Mouse (Mus musculus): ENCODE results near the gene Elf5.
A peak's percentile ranks its signal among the peaks of the same experiment; 100 is the strongest.

Gene Elf5

GRCm38 (mm10) chr2:103432695-103433275 lies 21.3 kb downstream of the Elf5 start:
- DNase-seq (ENCODE audit: low read depth in 1 of 2, low spot score in 2 of 2), result no peak

DNA sequence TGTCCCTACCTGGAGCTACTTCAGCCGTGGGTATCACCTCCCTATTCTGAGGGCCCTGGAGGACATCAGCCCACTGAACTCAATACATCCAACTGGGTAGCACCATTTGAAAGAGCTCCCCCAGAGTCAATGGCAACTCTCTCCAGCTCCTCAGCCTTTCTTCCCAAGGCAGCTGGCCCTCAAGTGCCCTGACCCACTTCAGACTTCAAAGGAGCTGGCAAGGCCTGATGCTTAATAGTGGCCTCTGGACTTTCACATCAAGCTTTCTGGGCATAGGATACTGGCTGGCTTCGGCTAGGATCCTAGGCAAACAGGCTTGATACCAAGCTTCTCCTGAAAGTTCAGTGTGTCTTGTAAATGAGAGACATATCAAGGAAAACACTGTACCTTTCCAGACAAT lies 23.6 kb downstream of the Elf5 start:
- no peak for DNase-seq (ENCODE audit: low read depth in 1 of 2, low spot score in 2 of 2)

DNA sequence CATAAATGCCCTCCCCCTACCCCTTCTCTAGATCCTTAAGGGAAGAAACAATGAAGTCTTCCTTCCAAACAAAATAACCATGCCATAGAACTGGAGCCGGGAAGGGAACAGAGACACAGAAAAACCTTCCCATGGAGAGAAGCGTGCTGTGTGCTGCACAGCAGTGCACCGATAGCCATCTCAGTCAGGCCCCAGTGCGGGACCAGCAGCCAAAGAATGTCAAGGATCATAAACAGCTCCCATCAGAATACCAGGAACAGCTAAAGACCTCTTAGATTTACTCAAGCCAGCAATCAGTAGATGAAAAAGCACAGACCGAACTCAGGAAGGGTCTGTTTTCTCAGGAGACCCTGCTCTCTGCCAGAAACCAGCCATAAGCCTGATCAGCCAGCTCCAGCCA lies 25.0 kb downstream of the Elf5 start:
- no peak for DNase-seq (ENCODE audit: low read depth in 1 of 2, low spot score in 2 of 2)

GRCm38 (mm10) chr2:103439071-103439622 lies 27.7 kb downstream of the Elf5 start:
- no peak for DNase-seq (ENCODE audit: low read depth in 1 of 2, low spot score in 2 of 2)

DNA sequence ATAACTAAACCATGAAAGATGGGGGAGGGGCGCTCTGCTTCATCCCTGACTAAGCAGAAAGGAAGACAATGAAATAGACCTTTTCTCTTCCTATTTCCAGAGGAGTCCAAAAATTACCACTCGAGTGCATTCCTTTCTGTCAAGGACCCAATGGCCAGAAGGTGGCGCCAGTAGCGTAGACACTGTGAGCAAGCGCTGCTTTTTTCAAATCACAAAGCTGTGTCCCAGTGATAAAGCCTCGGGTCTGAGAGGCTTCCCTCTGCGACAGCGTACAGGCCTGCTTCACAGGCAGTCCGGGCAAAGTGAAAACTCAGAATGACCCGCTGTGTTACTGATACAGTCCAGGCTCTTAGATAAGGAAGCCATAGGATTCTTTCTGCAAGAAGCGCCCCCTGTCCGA lies 28.2 kb downstream of the Elf5 start:
- DNase-seq (ENCODE audit: low read depth in 1 of 2, low spot score in 2 of 2), result peak; percentile 20 to 29

- no peak for DNase-seq (ENCODE audit: low read depth in 1 of 2, low spot score in 2 of 2)
Observed at GRCm38 (mm10) chr2:103445776-103446175, 34.3 kb downstream of the Elf5 start.

DNA sequence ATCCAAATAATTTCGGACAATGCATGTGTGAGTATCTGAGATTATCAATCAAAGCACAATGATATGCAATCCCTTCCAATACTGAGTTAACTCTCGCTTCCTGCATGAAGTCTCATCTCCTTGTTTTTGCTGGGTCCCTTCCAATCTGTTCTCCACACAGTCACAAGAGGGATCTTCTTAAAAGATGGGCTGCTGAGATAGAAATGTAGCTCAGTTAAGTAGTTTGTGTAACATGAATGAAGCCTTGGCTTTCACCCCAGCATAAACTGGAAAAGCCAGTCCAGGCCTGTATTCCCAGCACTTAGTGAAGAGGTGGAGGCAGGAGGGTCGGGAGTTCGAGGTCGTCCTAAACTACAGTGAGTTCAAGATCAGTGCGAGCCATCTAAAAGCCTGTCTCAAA lies 34.8 kb downstream of the Elf5 start:
- DNase-seq (ENCODE audit: low read depth in 1 of 2, low spot score in 2 of 2), result no peak

GRCm38 (mm10) chr2:103448947-103449560 lies 37.6 kb downstream of the Elf5 start:
- no peak for DNase-seq (ENCODE audit: low read depth in 1 of 2, low spot score in 2 of 2)

- DNase-seq (ENCODE audit: low read depth in 1 of 2, low spot score in 2 of 2), result no peak
Observed at GRCm38 (mm10) chr2:103449813-103450212, 38.3 kb downstream of the Elf5 start.

DNA sequence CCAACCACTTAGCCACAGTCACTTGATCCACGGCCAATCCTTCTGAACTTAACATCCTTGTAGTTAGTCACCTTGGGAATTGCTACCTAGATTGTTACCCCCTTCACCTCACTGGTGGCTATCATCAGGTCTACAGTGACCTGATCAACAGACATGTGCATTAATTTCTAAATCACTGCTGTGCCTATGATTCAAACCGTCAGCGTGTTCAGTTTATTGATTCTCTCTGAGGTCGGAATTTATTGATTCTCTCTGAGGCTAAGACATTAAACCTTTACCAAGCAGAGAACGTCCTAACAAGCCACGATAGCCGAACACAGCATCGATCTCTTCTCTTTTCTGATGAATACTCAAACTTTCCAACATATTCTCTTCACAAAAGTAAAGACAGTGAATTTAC lies 38.8 kb downstream of the Elf5 start:
- no peak for DNase-seq (ENCODE audit: low read depth in 1 of 2, low spot score in 2 of 2)

DNA sequence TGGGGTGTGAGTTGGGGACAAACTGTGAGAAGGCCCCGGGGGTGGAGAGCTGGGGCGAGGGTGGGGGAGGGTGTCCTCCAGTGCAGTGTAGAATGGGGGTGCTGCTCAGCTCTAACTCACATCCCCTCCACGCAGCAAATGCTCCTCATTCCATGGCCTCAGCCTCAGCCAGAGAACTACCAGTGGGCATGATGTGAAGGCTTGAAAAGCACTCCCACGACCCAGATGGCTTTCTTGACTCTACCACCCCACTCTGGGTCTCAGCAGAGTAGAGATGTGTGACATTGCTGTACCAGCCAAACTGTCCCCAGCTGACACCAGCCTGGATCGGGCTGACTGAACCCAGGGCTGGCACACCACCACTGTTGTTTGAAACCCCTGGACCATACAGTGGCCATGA lies 41.1 kb downstream of the Elf5 start:
- DNase-seq (ENCODE audit: low read depth in 1 of 2, low spot score in 2 of 2), result no peak

GRCm38 (mm10) chr2:103455748-103456147 lies 44.3 kb downstream of the Elf5 start:
- DNase-seq (ENCODE audit: low read depth in 1 of 2, low spot score in 2 of 2), result no peak

- peak; percentile 33 to 63 for DNase-seq (ENCODE audit: low read depth in 1 of 2, low spot score in 2 of 2)
Observed at GRCm38 (mm10) chr2:103456646-103457045, 45.2 kb downstream of the Elf5 start.

DNA sequence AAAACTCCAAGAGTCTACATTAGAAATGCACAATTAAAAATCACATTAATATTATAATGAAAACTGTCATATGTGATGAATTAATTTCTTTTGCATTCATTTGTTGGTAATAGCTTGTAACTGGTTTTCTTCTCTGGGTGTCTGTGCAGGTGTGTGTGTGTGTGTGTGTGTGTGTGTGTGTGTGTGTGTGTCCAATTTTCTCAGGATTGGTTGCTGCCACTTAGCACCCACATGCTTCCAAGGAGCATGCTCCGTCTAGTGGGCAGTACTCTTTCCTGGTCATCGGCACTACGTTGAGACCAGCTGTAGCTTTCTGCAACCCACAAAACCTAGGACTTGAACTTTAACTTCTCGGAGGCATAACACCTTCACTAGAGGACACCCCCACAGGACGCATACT lies 45.6 kb downstream of the Elf5 start:
- no peak for DNase-seq (ENCODE audit: low read depth in 1 of 2, low spot score in 2 of 2)

DNA sequence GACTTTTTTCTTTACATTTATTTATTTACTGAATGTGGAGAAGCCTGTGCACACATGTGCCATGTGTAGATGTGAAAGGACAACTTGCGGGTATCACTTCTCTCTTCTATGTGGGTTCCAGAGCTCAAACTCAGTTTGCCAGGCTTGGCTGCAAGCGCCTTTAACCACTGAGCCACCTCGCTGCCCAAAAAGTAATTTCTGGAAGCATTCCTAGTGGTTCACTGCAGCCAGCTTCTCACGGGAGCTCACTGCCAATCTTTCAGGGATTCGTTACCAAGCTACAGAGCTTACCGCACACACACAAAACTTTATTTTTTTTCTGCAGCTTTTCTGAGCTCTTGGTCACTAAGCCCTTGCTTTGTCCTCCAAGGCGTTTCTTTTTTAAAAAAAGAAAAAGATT lies 46.1 kb downstream of the Elf5 start:
- DNase-seq (ENCODE audit: low read depth in 1 of 2, low spot score in 2 of 2), result no peak

GRCm38 (mm10) chr2:103459069-103459468 lies 47.6 kb downstream of the Elf5 start:
- no peak for DNase-seq (ENCODE audit: low read depth in 1 of 2, low spot score in 2 of 2)

- DNase-seq (ENCODE audit: low read depth in 1 of 2, low spot score in 2 of 2), result no peak
Observed at GRCm38 (mm10) chr2:103461210-103461609, 49.7 kb downstream of the Elf5 start.

DNA sequence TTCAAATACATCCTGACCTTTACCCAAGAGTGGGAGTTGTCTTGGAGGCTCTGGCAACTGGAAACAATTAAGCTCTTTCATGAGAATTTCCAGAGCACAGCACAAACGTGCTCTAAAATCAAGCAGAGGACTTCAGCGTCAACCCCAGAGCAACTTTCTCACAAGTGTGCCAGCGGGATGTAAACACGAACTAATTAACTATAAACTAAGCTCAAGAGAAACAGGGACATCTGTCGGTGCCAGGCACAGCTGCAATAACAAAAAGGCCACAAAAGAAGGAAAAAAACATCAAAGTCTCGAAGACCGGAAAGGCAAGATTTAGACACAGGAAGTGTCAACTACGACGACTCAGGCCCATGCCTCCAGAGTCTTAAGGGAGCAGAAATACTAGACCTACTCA lies 50.3 kb downstream of the Elf5 start:
- no peak for DNase-seq (ENCODE audit: low read depth in 1 of 2, low spot score in 2 of 2)

DNA sequence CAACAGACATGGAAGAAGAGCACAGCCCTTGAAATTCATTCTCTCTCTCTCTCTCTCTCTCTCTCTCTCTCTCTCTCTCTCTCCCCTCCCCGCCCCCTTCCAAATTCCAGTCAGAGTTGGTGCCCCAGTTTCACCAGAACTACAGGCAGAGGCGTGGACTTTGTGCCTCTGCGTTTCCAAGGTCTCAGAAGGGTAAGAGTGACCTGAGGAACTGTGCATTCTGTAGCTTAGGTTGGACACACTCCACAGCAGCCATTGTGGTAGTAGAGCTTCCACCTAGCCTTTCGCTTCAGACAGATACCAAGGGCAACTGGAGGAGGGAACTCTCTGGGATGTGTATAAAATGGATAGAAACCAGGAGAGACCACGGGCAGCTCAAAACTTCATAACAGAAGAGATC lies 51.3 kb downstream of the Elf5 start:
- DNase-seq (ENCODE audit: low read depth in 1 of 2, low spot score in 2 of 2), result no peak

GRCm38 (mm10) chr2:103464524-103464923 lies 53.0 kb downstream of the Elf5 start:
- no peak for DNase-seq (ENCODE audit: low read depth in 1 of 2, low spot score in 2 of 2)

GRCm38 (mm10) chr2:103465429-103465828 lies 53.9 kb downstream of the Elf5 start:
- DNase-seq (ENCODE audit: low read depth in 1 of 2, low spot score in 2 of 2), result no peak

DNA sequence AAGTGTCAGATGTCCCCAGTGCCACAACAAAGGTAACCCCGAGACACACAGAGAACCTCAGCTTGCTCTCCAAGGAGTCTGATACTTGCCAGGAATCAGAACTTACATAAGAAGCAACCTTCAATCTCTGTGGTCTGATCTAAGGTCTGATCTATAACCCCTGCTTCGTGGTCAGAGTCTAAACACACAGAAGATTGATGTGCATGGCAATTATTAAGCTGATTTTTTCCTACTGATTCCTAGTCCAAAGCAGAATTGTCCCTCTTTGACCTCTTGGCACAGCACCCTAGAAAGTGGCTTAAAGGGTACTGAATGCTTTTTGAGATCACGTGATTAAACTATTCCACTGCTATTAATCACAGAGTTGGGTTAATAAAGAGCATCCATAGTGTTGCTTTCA lies 54.8 kb downstream of the Elf5 start:
- DNase-seq (ENCODE audit: low read depth in 1 of 2, low spot score in 2 of 2), result no peak

DNA sequence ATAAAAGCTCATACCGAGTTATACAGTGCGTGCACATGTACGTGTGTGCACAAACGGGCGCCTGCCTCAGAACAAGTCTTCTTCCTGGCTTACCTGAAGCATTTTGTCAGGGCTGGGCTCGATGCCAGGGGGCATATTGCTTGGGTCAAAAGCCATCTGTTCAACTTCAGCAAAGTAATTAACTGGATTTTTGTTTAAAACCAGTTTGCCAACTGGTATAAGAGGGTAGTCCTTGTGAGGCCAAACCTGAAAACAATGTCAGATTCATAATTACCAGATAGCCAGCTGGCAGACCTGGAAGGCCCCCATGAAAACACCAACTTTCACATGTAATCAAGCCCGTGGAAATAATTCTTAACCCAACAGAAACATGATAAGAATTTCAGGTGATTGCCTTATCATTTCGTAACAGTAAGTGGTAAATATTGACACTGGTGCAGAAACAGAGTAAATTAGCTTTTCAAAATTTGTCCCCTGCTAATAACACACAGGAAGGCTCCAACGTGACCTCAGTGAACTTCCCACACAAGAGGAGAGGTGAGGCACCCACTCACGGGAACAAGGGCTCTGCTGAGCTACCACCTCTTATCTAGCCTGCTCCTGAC lies 55.6 kb downstream of the Elf5 start:
- DNase-seq (ENCODE audit: low read depth in 1 of 2, low spot score in 2 of 2), result no peak
